Mouse (Mus musculus) stomach, postnatal 0 days (tissue): ENCODE data around the gene Ltc4s. TPM values are rescaled to one million over a fixed set of nuclear protein-coding genes. Genes with fewer than 3 reads are reported as not detected.

ENCODE experiments used
- ATAC-seq: fragments of 200-750 bp; cut with Nextera tagmentation; 2 replicates; pipeline ENCODE4 v1.8.0; 2017; ENCODE audit not compliant: low FRiP score, low TSS enrichment
- DNase-seq: peaks from one replicate; pipeline ENCODE4 v3.0.0-alpha.2; 2016; ENCODE audit warnings: low spot score
- H3K27ac ChIP-seq: fragments of 300-500 bp; sonication (generic); replicated peaks from 2 replicates; pipeline ENCODE4 v1.5.1; 2014; ENCODE audit warnings: mild to moderate bottlenecking, control low read depth
- H3K27me3 ChIP-seq: fragments of 300-500 bp; sonication (generic); 2 replicates; pipeline ENCODE4 v1.6.1; 2014; ENCODE audit warnings: low read length; ENCODE audit not compliant: control insufficient read depth, insufficient read depth
- H3K36me3 ChIP-seq: fragments of 300-500 bp; sonication (generic); 2 replicates; pipeline ENCODE4 v1.6.1; 2014; ENCODE audit warnings: low read length, mixed read lengths; ENCODE audit not compliant: control insufficient read depth, insufficient read depth
- H3K4me1 ChIP-seq: fragments of 300-500 bp; sonication (generic); replicated peaks from 2 replicates; pipeline ENCODE4 v1.6.1; 2014; ENCODE audit warnings: antibody characterized with exemption; ENCODE audit not compliant: control insufficient read depth, insufficient read depth
- H3K4me2 ChIP-seq: fragments of 300-500 bp; sonication (generic); replicated peaks from 2 replicates; pipeline ENCODE4 v1.6.1; 2014; ENCODE audit warnings: low read depth, mild to moderate bottlenecking, control low read depth, moderate library complexity
- H3K4me3 ChIP-seq: fragments of 300-500 bp; sonication (generic); 2 replicates; pipeline ENCODE4 v1.5.1; 2014; ENCODE audit warnings: low read depth, low read length, control low read depth
- H3K9ac ChIP-seq: fragments of 300-500 bp; sonication (generic); 2 replicates; pipeline ENCODE4 v1.6.1; 2014; ENCODE audit warnings: mild to moderate bottlenecking, low read length, control low read depth, mixed read lengths
- H3K9me3 ChIP-seq: fragments of 300-500 bp; sonication (generic); 2 replicates; pipeline ENCODE4 v1.6.1; 2016; ENCODE audit warnings: low read length; ENCODE audit not compliant: control insufficient read depth
- CTCF ChIP-seq: IDR thresholded peaks from 2 replicates; pipeline ENCODE4 v1.5.1; 2016; ENCODE audit warnings: antibody characterized with exemption, low read depth, mild to moderate bottlenecking, moderate library complexity
- EP300 ChIP-seq: optimal IDR thresholded peaks from 2 replicates; pipeline ENCODE3; 2016; ENCODE audit warnings: antibody characterized with exemption
- WGBS: fragments of 180-500 bp; shearing (Covaris S2); extraction: QIAGEN DNeasy Blood & Tissue Kit; methylation state at CpG from one replicate; pipeline ENCODE4 v1.1.7; 2014; 5-methylcytosine and 5-hydroxymethylcytosine counted together
- polyA plus RNA-seq: library from polyadenylated mRNA; unstranded; fragments of >200 nt; fragmentation: Nextera tagmentation; extraction: Ambion mirVana; gene quantifications from 2 replicates; pipeline ENCODE4 v1.2.1, GENCODE M21; 2015

Gene Ltc4s
- polyA plus RNA-seq, 1 experiment from 2014 or later = 13.2 TPM

DNA sequence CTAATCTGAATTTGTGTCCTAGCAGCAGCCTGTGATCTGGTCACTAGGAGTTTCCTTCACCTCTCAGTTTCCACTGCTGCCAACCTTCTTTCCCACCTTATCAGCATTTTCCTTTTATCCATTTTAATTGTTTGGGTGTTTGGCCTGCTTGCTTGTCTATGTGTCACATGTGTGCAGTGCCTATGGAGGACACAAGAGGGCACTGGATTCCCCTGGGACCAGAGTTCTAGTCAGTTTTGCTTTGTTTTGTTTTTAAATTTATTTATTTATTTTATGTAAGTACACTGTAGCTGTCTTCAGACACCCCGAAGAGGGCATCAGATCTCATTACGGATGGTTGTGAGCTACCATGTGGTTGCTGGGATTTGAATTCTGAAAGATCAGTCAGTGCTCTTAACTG, 30.7 kb upstream of the Ltc4s start:
- WGBS = 69% methylated on average over 2 of the region's 2 CpGs

DNA sequence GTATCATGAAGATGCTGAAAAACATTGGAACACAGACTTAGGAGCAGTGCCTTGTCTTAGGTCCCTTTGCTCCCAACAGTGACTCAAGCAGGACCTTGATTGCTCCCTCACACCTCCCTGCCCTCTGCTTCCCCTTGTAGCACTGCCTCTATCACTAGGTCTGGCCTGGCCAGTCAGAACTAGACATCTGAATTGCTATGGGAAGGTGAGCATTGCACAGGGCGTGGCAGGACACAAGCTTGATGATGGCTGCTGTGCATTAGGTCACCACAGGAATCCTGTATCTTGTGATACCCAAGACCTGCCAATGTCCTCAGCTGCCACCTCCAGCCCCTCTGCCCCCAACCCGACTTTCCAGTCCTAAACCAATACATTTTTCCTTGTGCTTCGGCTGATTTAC, 28.6 kb upstream of the Ltc4s start:
- Histone ChIP-seq H3K9ac (no peak overlapping the region), H3K27ac (no peak overlapping the region), H3K4me1 (no peaks in the 10 kb centered on the region), H3K9me3 (no peaks in the 10 kb centered on the region), H3K27me3 (no peaks in the 10 kb centered on the region), H3K4me3 (no peak overlapping the region), H3K36me3 (peaks cover 32% of the 10 kb centered on the region), H3K4me2 (no peak overlapping the region)
- 0 out of 2 replicates have a peak, but pooled peaks have one; percentile 36 for ATAC-seq
- WGBS = 91% methylated on average over 3 of the region's 3 CpGs
- DNase-seq = no peak
- TF ChIP-seq CTCF = no peak
- TF ChIP-seq EP300 = no peak

More for the DNA sequence above, 30.7 kb upstream of the Ltc4s start:
- TF ChIP-seq CTCF = peak; percentile 72
- TF ChIP-seq EP300 = no peak
- no peaks in the 10 kb centered on the region for H3K27me3 ChIP-seq
- no peak overlapping the region for H3K4me2 ChIP-seq
- H3K27ac ChIP-seq = no peak overlapping the region
- H3K4me3 ChIP-seq = no peak overlapping the region
- H3K4me1 ChIP-seq = no peaks in the 10 kb centered on the region
- ATAC-seq (no peak), DNase-seq (peak; percentile 43)
- H3K9ac ChIP-seq = no peak overlapping the region
- peaks cover 19% of the 10 kb centered on the region; the same call in 1 of the 2 replicates for H3K36me3 ChIP-seq
- no peaks in the 10 kb centered on the region for H3K9me3 ChIP-seq

DNA sequence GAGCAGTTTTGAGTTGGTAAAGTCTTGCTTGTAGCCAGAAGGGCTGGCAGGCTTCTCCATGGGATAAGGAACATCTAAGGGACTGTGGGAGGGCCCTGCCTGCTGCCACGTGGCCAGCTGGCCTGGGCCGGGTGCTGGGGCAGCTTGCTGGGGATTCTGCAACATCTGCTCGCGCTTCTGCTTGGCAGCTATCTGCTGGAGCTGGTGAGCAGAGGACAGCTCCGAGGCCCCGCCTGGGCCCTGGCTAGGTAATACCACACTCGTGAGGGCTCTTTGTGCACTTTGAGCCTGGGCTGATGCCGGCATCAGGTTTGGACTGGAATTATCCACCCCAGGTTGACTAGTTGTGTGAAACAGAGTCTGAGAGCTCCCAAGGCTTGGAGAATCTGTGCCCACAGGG, 27.5 kb upstream of the Ltc4s start:
- Histone ChIP-seq H3K27me3 (no peaks in the 10 kb centered on the region), H3K4me1 (no peaks in the 10 kb centered on the region), H3K4me2 (no peak overlapping the region), H3K9me3 (no peaks in the 10 kb centered on the region), H3K4me3 (no peak overlapping the region), H3K36me3 (peaks cover 39% of the 10 kb centered on the region), H3K9ac (no peak overlapping the region), H3K27ac (no peak overlapping the region)
- WGBS = 76% methylated on average over 8 of the region's 8 CpGs
- TF ChIP-seq CTCF = no peak
- TF ChIP-seq EP300 = no peak
- ATAC-seq = no peak
- DNase-seq = no peak

DNA sequence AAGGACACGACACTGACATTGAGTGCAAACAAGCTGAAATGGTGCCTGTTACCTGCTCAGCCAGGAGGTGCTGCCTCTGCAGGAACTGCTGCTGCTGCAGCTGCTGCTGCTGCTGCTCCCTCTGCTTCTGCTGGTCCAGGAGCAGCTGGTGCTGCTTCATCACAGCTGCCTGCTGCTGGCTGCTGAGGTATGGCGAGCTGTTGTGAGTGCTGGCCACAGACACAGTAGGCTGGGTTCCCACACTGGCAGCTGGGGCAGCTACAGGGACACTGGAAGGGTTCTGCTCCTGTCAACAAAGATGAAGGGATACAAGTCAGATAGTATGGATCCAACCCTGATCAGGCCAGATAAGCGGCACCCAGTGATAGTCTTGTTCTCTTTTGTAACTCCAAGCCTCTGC, 24.8 kb upstream of the Ltc4s start:
- no peaks in the 10 kb centered on the region for H3K4me1 ChIP-seq
- TF ChIP-seq CTCF (no peak), EP300 (no peak)

DNA sequence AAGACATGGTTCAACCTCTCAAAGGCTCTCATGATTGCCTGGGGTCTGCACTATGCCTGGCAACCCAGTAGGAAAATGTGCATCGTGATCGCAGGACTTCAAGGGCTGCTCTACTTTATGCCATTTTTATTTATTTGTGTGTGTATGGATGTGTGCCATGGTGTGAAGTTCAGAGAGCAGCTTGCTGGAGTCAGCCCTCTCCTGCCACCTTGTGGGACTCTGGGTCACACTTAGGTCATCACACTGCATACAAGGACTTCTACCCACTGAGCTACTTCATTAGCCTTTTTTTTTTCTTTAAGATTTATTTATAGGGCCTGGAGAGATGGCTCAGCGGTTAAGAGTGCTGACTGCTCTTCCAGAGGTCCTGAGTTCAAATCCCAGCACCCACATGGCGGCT, 23.6 kb upstream of the Ltc4s start:
- H3K27me3 ChIP-seq = no peaks in the 10 kb centered on the region
- no peak overlapping the region for H3K9ac ChIP-seq
- TF ChIP-seq CTCF (peak; percentile 64), EP300 (no peak)
- H3K9me3 ChIP-seq = no peaks in the 10 kb centered on the region
- H3K36me3 ChIP-seq = peaks cover 56% of the 10 kb centered on the region
- H3K4me2 ChIP-seq = no peak overlapping the region
- peak; percentile 44 for DNase-seq
- ATAC-seq = no peak
- 87% methylated on average over 4 of the region's 4 CpGs for WGBS
- H3K4me3 ChIP-seq = no peak overlapping the region
- H3K4me1 ChIP-seq = no peaks in the 10 kb centered on the region
- no peak overlapping the region for H3K27ac ChIP-seq

More for the DNA sequence above, 24.8 kb upstream of the Ltc4s start:
- H3K36me3 ChIP-seq = peaks cover 50% of the 10 kb centered on the region
- H3K27me3 ChIP-seq = no peaks in the 10 kb centered on the region
- no peak overlapping the region for H3K4me2 ChIP-seq
- no peak overlapping the region for H3K9ac ChIP-seq
- no peak overlapping the region for H3K27ac ChIP-seq
- WGBS = 92% methylated on average over 3 of the region's 3 CpGs
- ATAC-seq = no peak
- H3K4me3 ChIP-seq = no peak overlapping the region
- no peak for DNase-seq
- H3K9me3 ChIP-seq = no peaks in the 10 kb centered on the region

DNA sequence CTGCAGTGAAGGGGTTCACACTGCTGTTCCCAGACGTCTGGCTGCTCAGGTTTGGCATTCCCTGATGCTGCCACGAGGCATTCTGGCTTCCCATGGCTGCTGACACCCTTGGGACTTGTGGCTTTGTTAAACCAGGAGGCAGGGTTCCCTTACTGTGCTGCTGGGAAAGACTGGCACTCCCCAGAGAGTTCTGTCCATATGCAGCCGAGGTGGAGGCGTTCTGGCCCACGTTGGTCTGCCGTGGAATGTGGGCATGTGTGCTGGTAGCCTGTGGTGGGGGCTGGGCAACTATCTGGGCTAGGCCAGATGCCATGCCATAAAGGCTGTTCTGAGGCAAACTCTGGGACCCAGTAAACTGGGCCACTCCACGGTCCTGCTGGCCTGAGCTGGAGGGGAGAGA, 19.9 kb upstream of the Ltc4s start:
- H3K4me3 ChIP-seq = no peak overlapping the region
- H3K36me3 ChIP-seq = peaks cover 35% of the 10 kb centered on the region
- H3K9me3 ChIP-seq = no peaks in the 10 kb centered on the region
- ATAC-seq (0 out of 2 replicates have a peak, but pooled peaks have one; percentile 11), DNase-seq (no peak)
- 77% methylated on average over 7 of the region's 7 CpGs for WGBS
- H3K27me3 ChIP-seq = no peaks in the 10 kb centered on the region
- TF ChIP-seq CTCF (no peak), EP300 (no peak)
- H3K4me1 ChIP-seq = no peaks in the 10 kb centered on the region
- no peak overlapping the region for H3K4me2 ChIP-seq
- no peak overlapping the region for H3K27ac ChIP-seq
- no peak overlapping the region for H3K9ac ChIP-seq
